Mouse (Mus musculus): ENCODE measurements at regions not wholly inside any gene's neighbourhood (a gene's known extent, or its start where the extent isn't known, plus 50 kb on each side); places are given as distances from the start of the nearest gene placed in this dataset.

DNA sequence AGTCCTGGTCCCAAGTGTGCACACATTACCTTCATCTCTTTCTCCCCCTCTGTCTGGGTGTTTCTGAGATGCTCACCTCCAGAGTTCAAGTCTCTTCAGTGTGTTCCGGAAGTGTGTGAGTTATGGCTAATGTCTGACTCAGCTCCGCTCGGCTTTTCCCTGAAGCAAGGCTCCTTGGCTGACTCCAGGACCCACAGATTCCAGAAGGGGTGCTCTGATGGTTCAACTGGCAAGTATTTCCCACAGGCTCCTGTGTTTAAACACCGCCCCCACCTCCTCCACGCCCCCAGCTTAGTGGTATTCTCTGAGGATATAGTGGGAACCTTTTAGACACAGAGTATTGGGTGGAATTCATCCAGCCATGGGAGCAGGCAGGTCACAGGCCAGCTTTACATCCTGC is 441.8 kb upstream of the Tbx3 start:
- Histone ChIP-seq H3K4me2 (ENCODE audit: low read depth) (no peak overlapping the region), H3K27me3 (ENCODE audit: control insufficient read depth, insufficient read depth, insufficient read length) (no peaks in the 10 kb centered on the region), H3K79me2 (ENCODE audit: control insufficient read depth, insufficient read depth) (no peaks in the 10 kb centered on the region), H3ac (ENCODE audit: control insufficient read depth, insufficient read length) (no peak overlapping the region), H3K4me3 (no peak overlapping the region), H3K36me3 (ENCODE audit: control insufficient read depth, insufficient read depth) (no peaks in the 10 kb centered on the region)
- TF ChIP-seq E2F4 (IDR thresholded peaks at IDR 0.05; ENCODE audit: insufficient read depth) (no peak), SRF (IDR thresholded peaks at IDR 0.05; ENCODE audit: control insufficient read depth, insufficient read length, low read depth) (no peak), TCF3 (IDR thresholded peaks at IDR 0.05; ENCODE audit: insufficient read length, low read depth) (no peak), CEBPB (IDR thresholded peaks at IDR 0.05; ENCODE audit: insufficient read depth, poor library complexity, severe bottlenecking) (no peak)

DNA sequence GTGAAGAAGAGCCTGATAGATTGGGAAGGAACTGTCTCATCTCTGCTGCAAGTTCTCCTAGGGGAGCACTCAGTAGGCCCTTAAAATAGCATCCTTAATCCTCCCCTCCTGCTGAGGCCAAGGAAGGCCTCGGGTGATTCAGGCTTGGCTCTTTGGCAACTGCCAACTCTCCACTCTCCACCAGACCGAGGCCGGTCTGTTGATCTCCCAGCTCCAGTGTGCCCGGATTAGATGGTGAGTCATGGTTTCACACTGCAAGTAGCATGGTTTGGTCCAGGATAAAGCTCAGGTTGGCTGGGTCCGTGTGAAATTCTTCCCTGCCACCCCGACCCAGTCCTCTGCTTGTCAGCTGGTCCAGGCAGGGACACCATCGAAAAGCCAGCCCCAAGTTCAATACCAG is 437.5 kb upstream of the Tbx3 start:
- H3K36me3 ChIP-seq (ENCODE audit: control insufficient read depth, insufficient read depth): no peaks in the 10 kb centered on the region
- TF ChIP-seq TCF12 (IDR thresholded peaks at IDR 0.05; ENCODE audit: insufficient read depth, poor library complexity, severe bottlenecking) (no peak), CEBPB (IDR thresholded peaks at IDR 0.05; ENCODE audit: insufficient read depth, poor library complexity, severe bottlenecking) (no peak), POLR2A (IDR thresholded peaks at IDR 0.05; ENCODE audit: insufficient read length, low read depth) (no peak), TCF3 (IDR thresholded peaks at IDR 0.05; ENCODE audit: insufficient read length, low read depth) (no peak), MYOD1 (IDR thresholded peaks at IDR 0.05; ENCODE audit: control insufficient read depth in 1 of 3, insufficient read length in 2 of 3, low read depth in 2 of 3) (peak in 1 of 3 experiments; percentile 27), SRF (IDR thresholded peaks at IDR 0.05; ENCODE audit: control insufficient read depth, insufficient read length, low read depth) (no peak), USF1 (IDR thresholded peaks at IDR 0.05; ENCODE audit: low read depth) (no peak), REST (IDR thresholded peaks at IDR 0.05; ENCODE audit: insufficient read depth, insufficient read length) (no peak), MAX (IDR thresholded peaks at IDR 0.05; ENCODE audit: low read depth) (no peak), POLR2AphosphoS2 (IDR thresholded peaks at IDR 0.05; ENCODE audit: insufficient read length, low read depth) (no peak), E2F4 (IDR thresholded peaks at IDR 0.05; ENCODE audit: insufficient read depth) (no peak), MYOG (IDR thresholded peaks at IDR 0.05; ENCODE audit: control insufficient read depth in 1 of 3, insufficient read depth in 1 of 3, insufficient read length in 2 of 3, low read depth in 2 of 3) (peak in 1 of 3 experiments; percentile 19)
- no peaks in the 10 kb centered on the region for H3K27me3 ChIP-seq (ENCODE audit: control insufficient read depth, insufficient read depth, insufficient read length)
- no peak overlapping the region for H3K4me3 ChIP-seq
- no peak overlapping the region for H3ac ChIP-seq (ENCODE audit: control insufficient read depth, insufficient read length)
- no peaks in the 10 kb centered on the region for H3K79me2 ChIP-seq (ENCODE audit: control insufficient read depth, insufficient read depth)
- H3K4me2 ChIP-seq (ENCODE audit: low read depth): peak overlapping the region; percentile 43

DNA sequence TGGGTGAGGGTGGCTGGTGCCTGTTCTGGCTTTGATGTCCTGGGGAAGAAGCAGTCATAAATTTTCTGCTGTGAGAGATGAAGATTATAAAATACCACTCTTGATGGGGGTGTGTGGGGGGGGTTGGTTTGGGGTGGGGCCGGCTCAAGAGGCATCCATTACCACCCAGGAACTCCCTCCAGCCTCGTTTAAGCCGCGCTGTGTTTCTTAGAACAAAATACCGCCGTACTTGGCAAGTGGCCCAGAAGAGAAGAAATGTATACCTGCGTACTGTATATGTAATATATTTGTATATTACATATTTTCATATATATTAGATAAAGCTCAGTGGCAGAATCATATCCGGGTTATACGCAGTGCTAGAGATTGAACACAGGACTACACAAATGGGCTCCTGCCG is 434.6 kb upstream of the Tbx3 start:
- no peaks in the 10 kb centered on the region for H3K27me3 ChIP-seq (ENCODE audit: control insufficient read depth, insufficient read depth, insufficient read length)
- TF ChIP-seq MYOG (IDR thresholded peaks at IDR 0.05; ENCODE audit: control insufficient read depth in 1 of 3, insufficient read depth in 1 of 3, insufficient read length in 2 of 3, low read depth in 2 of 3): no peak
- TF ChIP-seq TCF3 (IDR thresholded peaks at IDR 0.05; ENCODE audit: insufficient read length, low read depth): no peak
- TF ChIP-seq MAX (IDR thresholded peaks at IDR 0.05; ENCODE audit: low read depth): no peak
- TF ChIP-seq MYOD1 (IDR thresholded peaks at IDR 0.05; ENCODE audit: control insufficient read depth in 1 of 3, insufficient read length in 2 of 3, low read depth in 2 of 3): no peak
- no peak for TF ChIP-seq POLR2AphosphoS2 (IDR thresholded peaks at IDR 0.05; ENCODE audit: insufficient read length, low read depth)
- no peak for TF ChIP-seq E2F4 (IDR thresholded peaks at IDR 0.05; ENCODE audit: insufficient read depth)
- no peak for TF ChIP-seq USF1 (IDR thresholded peaks at IDR 0.05; ENCODE audit: low read depth)
- TF ChIP-seq SRF (IDR thresholded peaks at IDR 0.05; ENCODE audit: control insufficient read depth, insufficient read length, low read depth): no peak
- no peak for TF ChIP-seq TCF12 (IDR thresholded peaks at IDR 0.05; ENCODE audit: insufficient read depth, poor library complexity, severe bottlenecking)
- no peak for TF ChIP-seq POLR2A (IDR thresholded peaks at IDR 0.05; ENCODE audit: insufficient read length, low read depth)
- TF ChIP-seq REST (IDR thresholded peaks at IDR 0.05; ENCODE audit: insufficient read depth, insufficient read length): no peak
- TF ChIP-seq CEBPB (IDR thresholded peaks at IDR 0.05; ENCODE audit: insufficient read depth, poor library complexity, severe bottlenecking): no peak
- no peak overlapping the region for H3K4me3 ChIP-seq
- no peaks in the 10 kb centered on the region for H3K36me3 ChIP-seq (ENCODE audit: control insufficient read depth, insufficient read depth)
- H3ac ChIP-seq (ENCODE audit: control insufficient read depth, insufficient read length): no peak overlapping the region
- H3K4me2 ChIP-seq (ENCODE audit: low read depth): no peak overlapping the region
- H3K79me2 ChIP-seq (ENCODE audit: control insufficient read depth, insufficient read depth): no peaks in the 10 kb centered on the region

DNA sequence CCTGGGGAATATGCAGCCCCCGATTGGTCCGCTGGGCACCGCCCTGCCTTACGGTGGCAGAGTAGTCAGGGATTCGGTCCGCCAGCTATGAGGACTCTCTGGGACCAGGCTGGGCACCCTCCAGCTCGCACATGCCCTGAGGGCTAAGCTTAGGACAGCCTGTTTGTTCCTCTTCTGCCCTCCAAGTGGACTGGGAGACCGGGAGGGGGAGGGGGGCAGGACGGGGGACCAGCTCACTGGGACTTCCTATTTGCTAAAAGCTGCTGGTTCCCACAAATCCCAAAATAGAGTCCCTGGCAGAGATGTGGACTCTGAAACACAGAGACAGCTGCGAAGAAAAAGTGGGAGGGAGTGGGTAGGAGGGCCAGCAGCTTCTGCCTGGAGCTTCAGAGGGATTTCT is 423.6 kb upstream of the Tbx3 start:
- no peak for TF ChIP-seq POLR2AphosphoS2 (IDR thresholded peaks at IDR 0.05; ENCODE audit: insufficient read length, low read depth)
- no peak for TF ChIP-seq TCF3 (IDR thresholded peaks at IDR 0.05; ENCODE audit: insufficient read length, low read depth)
- peak in 2 of 3 experiments; percentile 39 to 46 for TF ChIP-seq MYOG (IDR thresholded peaks at IDR 0.05; ENCODE audit: control insufficient read depth in 1 of 3, insufficient read depth in 1 of 3, insufficient read length in 2 of 3, low read depth in 2 of 3)
- no peak for TF ChIP-seq MAX (IDR thresholded peaks at IDR 0.05; ENCODE audit: low read depth)
- TF ChIP-seq CEBPB (IDR thresholded peaks at IDR 0.05; ENCODE audit: insufficient read depth, poor library complexity, severe bottlenecking): no peak
- no peak for TF ChIP-seq REST (IDR thresholded peaks at IDR 0.05; ENCODE audit: insufficient read depth, insufficient read length)
- peak; percentile 56 for TF ChIP-seq POLR2A (IDR thresholded peaks at IDR 0.05; ENCODE audit: insufficient read length, low read depth)
- TF ChIP-seq TCF12 (IDR thresholded peaks at IDR 0.05; ENCODE audit: insufficient read depth, poor library complexity, severe bottlenecking): peak; percentile 8
- no peak for TF ChIP-seq USF1 (IDR thresholded peaks at IDR 0.05; ENCODE audit: low read depth)
- TF ChIP-seq SRF (IDR thresholded peaks at IDR 0.05; ENCODE audit: control insufficient read depth, insufficient read length, low read depth): no peak
- peak; percentile 72 to 96 (median 86) for TF ChIP-seq MYOD1 (IDR thresholded peaks at IDR 0.05; ENCODE audit: control insufficient read depth in 1 of 3, insufficient read length in 2 of 3, low read depth in 2 of 3)
- no peak for TF ChIP-seq E2F4 (IDR thresholded peaks at IDR 0.05; ENCODE audit: insufficient read depth)
- Histone ChIP-seq H3ac (ENCODE audit: control insufficient read depth, insufficient read length) (no peak overlapping the region), H3K4me2 (ENCODE audit: low read depth) (peak overlapping the region; percentile 49), H3K36me3 (ENCODE audit: control insufficient read depth, insufficient read depth) (no peaks in the 10 kb centered on the region), H3K4me3 (no peak overlapping the region), H3K27me3 (ENCODE audit: control insufficient read depth, insufficient read depth, insufficient read length) (no peaks in the 10 kb centered on the region), H3K79me2 (ENCODE audit: control insufficient read depth, insufficient read depth) (no peaks in the 10 kb centered on the region)

DNA sequence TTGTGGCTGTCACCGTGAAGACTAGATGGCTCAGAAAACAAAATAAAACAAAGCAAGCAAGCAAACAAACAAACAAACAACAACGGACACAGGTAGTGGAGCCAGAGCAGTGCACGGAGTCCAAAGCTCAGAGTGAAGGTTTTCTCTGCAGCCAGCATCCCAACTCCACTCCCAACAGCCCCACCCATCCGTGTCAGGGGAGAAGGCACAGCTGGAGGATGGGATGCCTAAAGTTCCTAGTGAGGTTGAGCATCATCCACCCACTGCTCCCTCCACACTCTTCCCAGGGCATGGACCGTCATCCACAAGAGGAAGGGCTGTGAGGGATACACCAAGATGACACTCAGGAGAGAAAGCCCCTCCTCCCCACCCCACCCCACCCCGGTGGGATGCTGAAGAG is 421.8 kb upstream of the Tbx3 start:
- Histone ChIP-seq H3K4me3 (no peak overlapping the region), H3K4me2 (ENCODE audit: low read depth) (no peak overlapping the region), H3K36me3 (ENCODE audit: control insufficient read depth, insufficient read depth) (no peaks in the 10 kb centered on the region), H3K27me3 (ENCODE audit: control insufficient read depth, insufficient read depth, insufficient read length) (no peaks in the 10 kb centered on the region), H3K79me2 (ENCODE audit: control insufficient read depth, insufficient read depth) (no peaks in the 10 kb centered on the region), H3ac (ENCODE audit: control insufficient read depth, insufficient read length) (no peak overlapping the region)
- TF ChIP-seq MYOG (IDR thresholded peaks at IDR 0.05; ENCODE audit: control insufficient read depth in 1 of 3, insufficient read depth in 1 of 3, insufficient read length in 2 of 3, low read depth in 2 of 3): no peak
- no peak for TF ChIP-seq MAX (IDR thresholded peaks at IDR 0.05; ENCODE audit: low read depth)
- no peak for TF ChIP-seq REST (IDR thresholded peaks at IDR 0.05; ENCODE audit: insufficient read depth, insufficient read length)
- no peak for TF ChIP-seq POLR2A (IDR thresholded peaks at IDR 0.05; ENCODE audit: insufficient read length, low read depth)
- no peak for TF ChIP-seq MYOD1 (IDR thresholded peaks at IDR 0.05; ENCODE audit: control insufficient read depth in 1 of 3, insufficient read length in 2 of 3, low read depth in 2 of 3)
- TF ChIP-seq SRF (IDR thresholded peaks at IDR 0.05; ENCODE audit: control insufficient read depth, insufficient read length, low read depth): no peak
- TF ChIP-seq USF1 (IDR thresholded peaks at IDR 0.05; ENCODE audit: low read depth): no peak
- TF ChIP-seq CEBPB (IDR thresholded peaks at IDR 0.05; ENCODE audit: insufficient read depth, poor library complexity, severe bottlenecking): no peak
- TF ChIP-seq POLR2AphosphoS2 (IDR thresholded peaks at IDR 0.05; ENCODE audit: insufficient read length, low read depth): no peak
- no peak for TF ChIP-seq TCF3 (IDR thresholded peaks at IDR 0.05; ENCODE audit: insufficient read length, low read depth)
- no peak for TF ChIP-seq TCF12 (IDR thresholded peaks at IDR 0.05; ENCODE audit: insufficient read depth, poor library complexity, severe bottlenecking)
- no peak for TF ChIP-seq E2F4 (IDR thresholded peaks at IDR 0.05; ENCODE audit: insufficient read depth)
